In the genomic region with DNA sequence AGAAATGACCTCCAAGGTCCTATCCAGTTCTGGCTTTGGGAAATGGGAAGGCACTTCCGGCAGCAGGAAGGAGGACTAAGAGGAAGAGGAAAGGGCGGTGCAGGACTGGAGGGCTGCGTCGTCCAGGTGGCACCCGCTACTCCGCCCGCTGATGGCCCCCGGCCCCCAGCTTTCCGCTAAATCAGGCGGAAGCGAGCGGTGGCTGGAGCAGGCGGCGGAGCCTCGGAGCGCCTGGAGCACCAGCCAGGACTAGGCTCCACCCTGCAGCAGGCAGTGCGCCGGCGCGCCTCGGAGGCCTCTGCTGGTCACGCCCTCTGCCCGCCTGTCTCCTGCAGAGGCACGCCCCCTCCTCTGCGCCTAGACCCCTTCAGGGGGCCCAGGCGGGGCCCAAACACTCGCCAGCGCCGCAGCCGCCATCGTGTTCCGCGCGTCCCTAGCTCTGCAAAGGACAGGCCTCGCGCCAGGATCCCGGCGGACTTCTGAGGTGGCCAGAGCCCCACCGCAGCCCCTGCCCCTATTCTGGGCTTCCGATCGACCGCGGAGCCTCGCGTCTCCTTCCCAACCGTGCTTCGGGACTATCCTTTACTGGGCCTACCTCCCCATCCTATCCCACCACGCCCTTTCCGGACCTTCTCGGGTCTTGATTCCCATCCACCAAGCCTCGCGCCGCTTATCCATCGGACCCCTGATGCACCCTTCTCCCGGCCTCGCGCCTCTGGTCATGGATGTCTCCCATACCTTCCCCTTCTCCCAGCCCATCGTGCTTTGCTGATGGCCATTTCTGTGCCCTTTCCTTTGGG, we compare ENCODE assay signal across 8 mouse cellular contexts. TPM values are rescaled to one million over a fixed set of nuclear protein-coding genes. Genes with fewer than 3 reads are reported as not detected.
DNase-seq lines count a peak whose midpoint lies in the region; ATAC-seq and TF ChIP-seq lines count a peak whose summit lies in the region.

TSS of gene Cul7 (plus strand) at position 106 of the 800 bp plus-strand sequence.

- H3K9me3 ChIP-seq in heart, embryonic 11.5 days (replicated peaks; ENCODE audit: control insufficient read depth, low read length): no peaks in the 10 kb centered on the region
- H3K9me3 ChIP-seq in kidney, embryonic 16.5 days (ENCODE audit: low read length): no peaks in the 10 kb centered on the region

- peaks cover 30% of the 10 kb centered on the region for H3K36me3 ChIP-seq in heart, embryonic 11.5 days (ENCODE audit: control insufficient read depth, insufficient read depth, low read length)
- H3K36me3 ChIP-seq in kidney, embryonic 16.5 days (ENCODE audit: insufficient read depth, low read length): peaks cover 40% of the 10 kb centered on the region
- peaks cover 2% of the 10 kb centered on the region; the same call in 1 of the 2 replicates for H3K36me3 ChIP-seq in liver, adult 2 months (ENCODE audit: control insufficient read depth, insufficient read depth, low read length)

- no peak for TF ChIP-seq CTCF in brain, embryonic 14.5 days (IDR thresholded peaks at IDR 0.05; ENCODE audit: borderline replicate concordance, extremely low read depth, insufficient read depth, insufficient read length)
- TF ChIP-seq CTCF in liver, adult 2 months (IDR thresholded peaks at IDR 0.05; ENCODE audit: low read depth, low read length): no peak

- peak; percentile 44; the same call in 1 of the 2 replicates for ATAC-seq in erythroblast, adult 5-6 weeks (replicated peaks; ENCODE audit: low FRiP score, poor library complexity, severe bottlenecking)
- peak; percentile 91 for ATAC-seq in heart, embryonic 11.5 days (replicated peaks; ENCODE audit: insufficient number of reproducible peaks, low FRiP score, low TSS enrichment)
- ATAC-seq in kidney, embryonic 16.5 days (ENCODE audit: low FRiP score, low TSS enrichment): peak; percentile 95
- ATAC-seq in monocyte, adult 5-6 weeks (replicated peaks; ENCODE audit: insufficient number of reproducible peaks, low FRiP score, low TSS enrichment, poor library complexity, severe bottlenecking): peak; percentile 31; the same call in 1 of the 2 replicates

- peaks cover 26% of the 10 kb centered on the region for H3K4me1 ChIP-seq in heart, embryonic 11.5 days (ENCODE audit: control insufficient read depth, insufficient read depth, low read length)
- H3K4me1 ChIP-seq in kidney, embryonic 16.5 days (ENCODE audit: insufficient read depth, low read length): peaks cover 44% of the 10 kb centered on the region
- H3K4me1 ChIP-seq in liver, adult 2 months (ENCODE audit: control insufficient read depth, insufficient read depth, low read length): peaks cover 3% of the 10 kb centered on the region; the same call in 1 of the 2 replicates

- H3K4me3 ChIP-seq in heart, embryonic 11.5 days (ENCODE audit: low read depth, low read length): peak within 1 kb of the TSS; percentile 79
- H3K4me3 ChIP-seq in kidney, embryonic 16.5 days (ENCODE audit: low read length): peak within 1 kb of the TSS; percentile 84
- H3K4me3 ChIP-seq in liver, adult 2 months (ENCODE audit: insufficient read depth, low read depth, low read length): peak within 1 kb of the TSS; percentile 63

- H3K9ac ChIP-seq in heart, embryonic 11.5 days (ENCODE audit: low read depth, low read length): peak within 1 kb of the TSS; percentile 94
- peak within 1 kb of the TSS; percentile 92 for H3K9ac ChIP-seq in kidney, embryonic 16.5 days (replicated peaks; ENCODE audit: low read length)
- peak within 1 kb of the TSS; percentile 52 for H3K9ac ChIP-seq in liver, adult 2 months (ENCODE audit: low read depth, low read length)

- H3K79me2 ChIP-seq in liver, adult 2 months (ENCODE audit: control insufficient read depth, insufficient read depth, low read length): no peaks in the 10 kb centered on the region

- peak within 1 kb of the TSS; percentile 97 for H3K27ac ChIP-seq in heart, embryonic 11.5 days (ENCODE audit: low read depth, low read length)
- H3K27ac ChIP-seq in kidney, embryonic 16.5 days (ENCODE audit: low read length): peak within 1 kb of the TSS; percentile 99
- peak within 1 kb of the TSS; percentile 52 for H3K27ac ChIP-seq in liver, adult 2 months (replicated peaks; ENCODE audit: insufficient read depth, low read depth, low read length)

- peak; percentile 90 for DNase-seq in CD4-positive helper T cell, adult 2 months (ENCODE audit: low read depth, low spot score)
- peak; percentile 98 for DNase-seq in brain, embryonic 14.5 days (ENCODE audit: low read depth)
- peak; percentile 70 for DNase-seq in liver, adult 2 months (ENCODE audit: extremely low read depth, low read depth, low spot score)
- peak; percentile 82 to 84 for DNase-seq in spleen, postnatal 36 days (ENCODE audit: low spot score in 2 of 2)

- TF ChIP-seq POLR2A in brain, embryonic 14.5 days (IDR thresholded peaks at IDR 0.05; ENCODE audit: borderline replicate concordance, extremely low read depth, insufficient read depth, insufficient read length, poor library complexity, severe bottlenecking): peak; percentile 82
- 0 out of 2 replicates have a peak, but pooled peaks have one; percentile 17 for TF ChIP-seq POLR2A in liver, adult 2 months (IDR thresholded peaks at IDR 0.05; ENCODE audit: extremely low read depth, insufficient read depth, low read length)

- H3K4me2 ChIP-seq in heart, embryonic 11.5 days: peak within 1 kb of the TSS; percentile 93
- peak within 1 kb of the TSS; percentile 88 for H3K4me2 ChIP-seq in kidney, embryonic 16.5 days (replicated peaks; ENCODE audit: low read depth, low read length)

- H3K27me3 ChIP-seq in heart, embryonic 11.5 days (ENCODE audit: control insufficient read depth, insufficient read depth, low read length): no peaks in the 10 kb centered on the region
- no peaks in the 10 kb centered on the region for H3K27me3 ChIP-seq in kidney, embryonic 16.5 days (ENCODE audit: insufficient read depth, low read length)
- no peaks in the 10 kb centered on the region for H3K27me3 ChIP-seq in liver, adult 2 months (ENCODE audit: control insufficient read depth, insufficient read depth, low read length)

- under 1% methylated on average over 56 of the region's 58 CpGs for WGBS in heart, embryonic 11.5 days (ENCODE audit: insufficient replicate concordance)
- under 1% methylated on average over 57 of the region's 58 CpGs for WGBS in kidney, embryonic 16.5 days
- WGBS in liver, adult 2 months: 1% methylated on average over 56 of the region's 58 CpGs

RNA-seq across cellular contexts. Expression of gene Cul7, which starts in this region (rescaled TPM):
- 69.4 and 88.5 TPM in 2 replicates for polyA plus RNA-seq in brain, embryonic 14.5 days (2012; rRNA removed)
- total RNA-seq in erythroblast, adult 5-6 weeks (2015; ENCODE audit: low replicate concordance): 1.9 and 3.8 TPM in 2 replicates
- total RNA-seq in erythroblast, adult 5-6 weeks (2017; ENCODE audit: low replicate concordance): 0.68 and 1.1 TPM in 2 replicates
- polyA plus RNA-seq in heart, embryonic 11.5 days (2014; fragmentation: Nextera tagmentation; extraction: Ambion mirVana): 33.6 and 36.2 TPM in 2 replicates
- 62.2 and 68.2 TPM in 2 replicates for polyA plus RNA-seq in kidney, embryonic 16.5 days (2015; fragmentation: Nextera tagmentation; extraction: Ambion mirVana)
- total RNA-seq in liver, adult 2 months (2014; rRNA removed): 5.0 and 5.4 TPM in 2 replicates
- 5.6 and 7.1 TPM in 2 replicates for polyA plus RNA-seq in liver, adult 2 months (2012; rRNA removed)
- total RNA-seq in monocyte, adult 5-6 weeks (2017): 2.0 to 3.2 TPM (median 3.2 TPM) in 3 replicates

Comparison
In these comparisons a context has a peak if more than half of its experiments do, and no peak if none do; other contexts are left out.
1. Peak in every context shown above with its lines: DNase-seq, ATAC-seq, H3K4me3 ChIP-seq and H3K27ac ChIP-seq.
2. ATAC-seq: peak in every context shown above with its lines; median percentile 95 in kidney, embryonic 16.5 days; 91 in heart, embryonic 11.5 days; 44 in erythroblast, adult 5-6 weeks; 31 in monocyte, adult 5-6 weeks.